22 mouse cellular contexts compared by ENCODE assay signal in genomic region chr3:153353313-153354103, GRCm38 (mm10).
DNase-seq lines count a peak whose midpoint lies in the region; ATAC-seq and TF ChIP-seq lines count a peak whose summit lies in the region.
"Had no signal": no experiment of that assay in that cellular context is flagged by ENCODE, and none has a peak within 500 bp of the region (broad histone marks: within the 10 kb centered on the region; RNA-seq: fewer than 3 reads in every experiment).

No protein-coding gene starts in this region.

- ATAC-seq in stomach, postnatal 0 days (ENCODE audit: low FRiP score, low TSS enrichment), result peak; percentile 78
- ATAC-seq: CD4-positive, CD25-positive, alpha-beta regulatory T cell, adult 4 months; forebrain, embryonic 13.5 days; inflammation-experienced regulatory T-cells, adult 6 months had no signal

- peak; percentile 35 to 52 for DNase-seq in frontal cortex, adult 2 months (ENCODE audit: extremely low spot score in 1 of 2, low spot score in 1 of 2)
- DNase-seq in frontal cortex, postnatal 10 days (ENCODE audit: low spot score in 2 of 2), result no peak
- no peak for DNase-seq in layer of hippocampus, adult 2 months (ENCODE audit: low spot score in 2 of 2)
- DNase-seq in layer of hippocampus, adult 11-12 months (ENCODE audit: low spot score), result no peak
- peak; percentile 75 for DNase-seq in brain, adult 2 months (ENCODE audit: low read depth, low spot score)
- DNase-seq in stomach, postnatal 0 days (ENCODE audit: low spot score), result peak; percentile 21
- no peak for DNase-seq in spleen, adult 18-20 months
- DNase-seq: adrenal gland, postnatal 25 days; cerebellum, adult 9-10 months; heart, postnatal 4 days; kidney, postnatal 14 days; layer of hippocampus, postnatal 36 days; liver, embryonic 13.5 days; lung, adult 2 months; lung, postnatal 14 days; thymus, postnatal 25 days had no signal

- WGBS in stomach, postnatal 0 days, result 85% methylated on average over 16 of the region's 16 CpGs

- H3K36me3 ChIP-seq in stomach, postnatal 0 days (ENCODE audit: control insufficient read depth, insufficient read depth, low read length), result no peaks in the 10 kb centered on the region
- H3K36me3 ChIP-seq: heart, embryonic 10.5 days; liver, embryonic 13.5 days; midbrain, embryonic 12.5 days had no signal

- H3K4me3 ChIP-seq in layer of hippocampus, adult 2 months, result no peak overlapping the region
- no peak overlapping the region for H3K4me3 ChIP-seq in stomach, postnatal 0 days (ENCODE audit: low read depth, low read length)
- H3K4me3 ChIP-seq: forebrain, embryonic 13.5 days; heart, embryonic 10.5 days; liver, embryonic 13.5 days; midbrain, embryonic 12.5 days had no signal

- no peaks in the 10 kb centered on the region for H3K4me1 ChIP-seq in stomach, postnatal 0 days (replicated peaks; ENCODE audit: control insufficient read depth, insufficient read depth)
- H3K4me1 ChIP-seq: liver, embryonic 13.5 days had no signal

- H3K4me2 ChIP-seq in stomach, postnatal 0 days (replicated peaks; ENCODE audit: low read depth), result no peak overlapping the region
- H3K4me2 ChIP-seq: forebrain, embryonic 13.5 days; hindbrain, embryonic 14.5 days; liver, embryonic 13.5 days; midbrain, embryonic 12.5 days had no signal

- no peaks in the 10 kb centered on the region for H3K9me3 ChIP-seq in stomach, postnatal 0 days (ENCODE audit: control insufficient read depth, low read length)
- H3K9me3 ChIP-seq: forebrain, embryonic 13.5 days; heart, embryonic 10.5 days; liver, embryonic 13.5 days; midbrain, embryonic 12.5 days had no signal

- no peak for TF ChIP-seq CTCF in layer of hippocampus, adult 2 months (conservative IDR thresholded peaks at IDR 0.05)
- no peak for TF ChIP-seq CTCF in stomach, postnatal 0 days (IDR thresholded peaks at IDR 0.05; ENCODE audit: low read depth)

- H3K27ac ChIP-seq in layer of hippocampus, adult 2 months, result peak overlapping the region; percentile 62; the same call in 1 of the 2 replicates
- no peak overlapping the region for H3K27ac ChIP-seq in stomach, postnatal 0 days (replicated peaks)
- H3K27ac ChIP-seq: forebrain, embryonic 13.5 days; heart, embryonic 10.5 days; hindbrain, embryonic 14.5 days; liver, embryonic 13.5 days; midbrain, embryonic 12.5 days had no signal

- no peaks in the 10 kb centered on the region for H3K27me3 ChIP-seq in stomach, postnatal 0 days (ENCODE audit: control insufficient read depth, insufficient read depth, low read length)
- H3K27me3 ChIP-seq: forebrain, embryonic 13.5 days; liver, embryonic 13.5 days; midbrain, embryonic 12.5 days had no signal

- H3K9ac ChIP-seq in stomach, postnatal 0 days (ENCODE audit: low read length), result no peak overlapping the region
- H3K9ac ChIP-seq: forebrain, embryonic 13.5 days; hindbrain, embryonic 14.5 days; liver, embryonic 13.5 days; midbrain, embryonic 12.5 days had no signal

- no peak for TF ChIP-seq EP300 in stomach, postnatal 0 days (optimal IDR thresholded peaks at IDR 0.05)

Comparison
In these comparisons a context has a peak if more than half of its experiments do, and no peak if none do; other contexts are left out.
1. DNase-seq: peak in frontal cortex, adult 2 months (2 of 2), brain, adult 2 months (single experiment) and stomach, postnatal 0 days (single experiment); none in frontal cortex, postnatal 10 days (0 of 2), layer of hippocampus, adult 2 months (0 of 2), layer of hippocampus, adult 11-12 months (single experiment) and spleen, adult 18-20 months (0 of 2).